Mouse (Mus musculus): ENCODE measurements around the gene Tmem268. TPM values are rescaled to one million over a fixed set of nuclear protein-coding genes. Genes with fewer than 3 reads are reported as not detected.
A peak's percentile ranks its signal among the peaks of the same experiment; 100 is the strongest.

Gene Tmem268
- polyA plus RNA-seq (2012; fragmentation: generic; extraction: Trizol): 19.5 TPM
- long read RNA-seq, experiment 1, partial matches to known transcripts: 0 of 8 reads
- long read RNA-seq, experiment 1, other reads (novel, unspliced or antisense): 8 of 8 reads
- long read RNA-seq, experiment 2, transcript Tmem268-201 (10 exons, 3,765 nt): major isoform, 72 of 154 reads
- long read RNA-seq, experiment 2, partial matches to known transcripts: 21 of 154 reads
- long read RNA-seq, experiment 2, other reads (novel, unspliced or antisense): 57 of 154 reads

GRCm38 (mm10) chr4:63558407-63559081 is at the start of gene Tmem268:
Tmem268 (plus strand) TSS chr4:63558781.
- peaks cover 33% of the 10 kb centered on the region for H3K36me3 ChIP-seq (ENCODE audit: control insufficient read depth, insufficient read depth)
- H3K4me3 ChIP-seq (ENCODE audit: insufficient read depth, poor library complexity, severe bottlenecking): peak within 1 kb of the TSS; percentile 40
- no peaks in the 10 kb centered on the region for H3K27me3 ChIP-seq (ENCODE audit: control insufficient read depth, insufficient read depth, insufficient read length)
- H3K79me3 ChIP-seq (ENCODE audit: low read depth): peaks cover 4% of the 10 kb centered on the region
- no peak for TF ChIP-seq USF1 (IDR thresholded peaks at IDR 0.05; ENCODE audit: low read depth)
- no peak for TF ChIP-seq FOSL1 (IDR thresholded peaks at IDR 0.05; ENCODE audit: insufficient read depth, low read length, poor library complexity, severe bottlenecking)
- TF ChIP-seq MYOD1 (IDR thresholded peaks at IDR 0.05; ENCODE audit: control insufficient read depth, insufficient read length, low read depth): no peak
- TF ChIP-seq CEBPB (IDR thresholded peaks at IDR 0.05; ENCODE audit: low read depth): no peak
- TF ChIP-seq MAX (IDR thresholded peaks at IDR 0.05): peak; percentile 90
- H3ac ChIP-seq (ENCODE audit: control insufficient read depth, insufficient read length, low read depth): peak within 1 kb of the TSS; percentile 61
- peaks cover 39% of the 10 kb centered on the region for H3K79me2 ChIP-seq (ENCODE audit: control insufficient read depth, insufficient read depth)

- TF ChIP-seq CEBPB (IDR thresholded peaks at IDR 0.05; ENCODE audit: low read depth): no peak
- no peak for TF ChIP-seq FOSL1 (IDR thresholded peaks at IDR 0.05; ENCODE audit: insufficient read depth, low read length, poor library complexity, severe bottlenecking)
- no peak for TF ChIP-seq MYOG (IDR thresholded peaks at IDR 0.05; ENCODE audit: control insufficient read depth, extremely low read depth, insufficient read length)
- no peak for TF ChIP-seq USF1 (IDR thresholded peaks at IDR 0.05; ENCODE audit: low read depth)
- TF ChIP-seq CTCF (IDR thresholded peaks at IDR 0.05; ENCODE audit: control insufficient read depth, insufficient read depth, insufficient read length): no peak
- TF ChIP-seq MAX (IDR thresholded peaks at IDR 0.05): no peak
- no peak for TF ChIP-seq MYOD1 (IDR thresholded peaks at IDR 0.05; ENCODE audit: control insufficient read depth, insufficient read length, low read depth)
- Histone ChIP-seq H3K79me3 (ENCODE audit: low read depth) (no peaks in the 10 kb centered on the region), H3K36me3 (ENCODE audit: control insufficient read depth, insufficient read depth) (no peaks in the 10 kb centered on the region), H3K79me2 (ENCODE audit: control insufficient read depth, insufficient read depth) (no peaks in the 10 kb centered on the region), H3K4me3 (ENCODE audit: insufficient read depth, poor library complexity, severe bottlenecking) (no peak overlapping the region), H3K27me3 (ENCODE audit: control insufficient read depth, insufficient read depth, insufficient read length) (no peaks in the 10 kb centered on the region), H3ac (ENCODE audit: control insufficient read depth, insufficient read length, low read depth) (no peak overlapping the region)
Measured at GRCm38 (mm10) chr4:63512921-63513320, 45.7 kb upstream of the Tmem268 start.

- TF ChIP-seq FOSL1 (IDR thresholded peaks at IDR 0.05; ENCODE audit: insufficient read depth, low read length, poor library complexity, severe bottlenecking) (no peak), MYOG (IDR thresholded peaks at IDR 0.05; ENCODE audit: control insufficient read depth, extremely low read depth, insufficient read length) (no peak), MYOD1 (IDR thresholded peaks at IDR 0.05; ENCODE audit: control insufficient read depth, insufficient read length, low read depth) (no peak), CTCF (IDR thresholded peaks at IDR 0.05; ENCODE audit: control insufficient read depth, insufficient read depth, insufficient read length) (no peak), MAX (IDR thresholded peaks at IDR 0.05) (no peak), USF1 (IDR thresholded peaks at IDR 0.05; ENCODE audit: low read depth) (no peak), CEBPB (IDR thresholded peaks at IDR 0.05; ENCODE audit: low read depth) (no peak)
Measured at GRCm38 (mm10) chr4:63514454-63514984, 44.1 kb upstream of the Tmem268 start.

GRCm38 (mm10) chr4:63515021-63515420 is 43.6 kb upstream of the Tmem268 start:
- Histone ChIP-seq H3K4me3 (ENCODE audit: insufficient read depth, poor library complexity, severe bottlenecking) (no peak overlapping the region), H3K79me2 (ENCODE audit: control insufficient read depth, insufficient read depth) (no peaks in the 10 kb centered on the region), H3K36me3 (ENCODE audit: control insufficient read depth, insufficient read depth) (no peaks in the 10 kb centered on the region), H3K79me3 (ENCODE audit: low read depth) (no peaks in the 10 kb centered on the region), H3K27me3 (ENCODE audit: control insufficient read depth, insufficient read depth, insufficient read length) (no peaks in the 10 kb centered on the region), H3ac (ENCODE audit: control insufficient read depth, insufficient read length, low read depth) (no peak overlapping the region)
- TF ChIP-seq MYOG (IDR thresholded peaks at IDR 0.05; ENCODE audit: control insufficient read depth, extremely low read depth, insufficient read length) (no peak), CTCF (IDR thresholded peaks at IDR 0.05; ENCODE audit: control insufficient read depth, insufficient read depth, insufficient read length) (no peak), FOSL1 (IDR thresholded peaks at IDR 0.05; ENCODE audit: insufficient read depth, low read length, poor library complexity, severe bottlenecking) (no peak), USF1 (IDR thresholded peaks at IDR 0.05; ENCODE audit: low read depth) (no peak), MYOD1 (IDR thresholded peaks at IDR 0.05; ENCODE audit: control insufficient read depth, insufficient read length, low read depth) (no peak), MAX (IDR thresholded peaks at IDR 0.05) (no peak), CEBPB (IDR thresholded peaks at IDR 0.05; ENCODE audit: low read depth) (no peak)

More at GRCm38 (mm10) chr4:63514454-63514984, 44.1 kb upstream of the Tmem268 start:
- H3K36me3 ChIP-seq (ENCODE audit: control insufficient read depth, insufficient read depth): no peaks in the 10 kb centered on the region
- no peak overlapping the region for H3K4me3 ChIP-seq (ENCODE audit: insufficient read depth, poor library complexity, severe bottlenecking)
- no peaks in the 10 kb centered on the region for H3K27me3 ChIP-seq (ENCODE audit: control insufficient read depth, insufficient read depth, insufficient read length)
- no peaks in the 10 kb centered on the region for H3K79me2 ChIP-seq (ENCODE audit: control insufficient read depth, insufficient read depth)
- no peaks in the 10 kb centered on the region for H3K79me3 ChIP-seq (ENCODE audit: low read depth)
- H3ac ChIP-seq (ENCODE audit: control insufficient read depth, insufficient read length, low read depth): no peak overlapping the region

- Histone ChIP-seq H3K27me3 (ENCODE audit: control insufficient read depth, insufficient read depth, insufficient read length) (no peaks in the 10 kb centered on the region), H3K79me3 (ENCODE audit: low read depth) (no peaks in the 10 kb centered on the region), H3K4me3 (ENCODE audit: insufficient read depth, poor library complexity, severe bottlenecking) (no peak overlapping the region), H3K36me3 (ENCODE audit: control insufficient read depth, insufficient read depth) (no peaks in the 10 kb centered on the region), H3K79me2 (ENCODE audit: control insufficient read depth, insufficient read depth) (no peaks in the 10 kb centered on the region), H3ac (ENCODE audit: control insufficient read depth, insufficient read length, low read depth) (no peak overlapping the region)
- TF ChIP-seq MAX (IDR thresholded peaks at IDR 0.05): no peak
- TF ChIP-seq CEBPB (IDR thresholded peaks at IDR 0.05; ENCODE audit: low read depth): peak; percentile 74
- TF ChIP-seq MYOG (IDR thresholded peaks at IDR 0.05; ENCODE audit: control insufficient read depth, extremely low read depth, insufficient read length): no peak
- TF ChIP-seq CTCF (IDR thresholded peaks at IDR 0.05; ENCODE audit: control insufficient read depth, insufficient read depth, insufficient read length): no peak
- peak; percentile 72 for TF ChIP-seq USF1 (IDR thresholded peaks at IDR 0.05; ENCODE audit: low read depth)
- TF ChIP-seq FOSL1 (IDR thresholded peaks at IDR 0.05; ENCODE audit: insufficient read depth, low read length, poor library complexity, severe bottlenecking): peak; percentile 16
- peak; percentile 89 for TF ChIP-seq MYOD1 (IDR thresholded peaks at IDR 0.05; ENCODE audit: control insufficient read depth, insufficient read length, low read depth)
Measured at GRCm38 (mm10) chr4:63521813-63522419, 36.7 kb upstream of the Tmem268 start.
